Mouse (Mus musculus) testis, adult 2 months (tissue): ENCODE measurements at regions not wholly inside any gene's neighbourhood (a gene's known extent, or its start where the extent isn't known, plus 50 kb on each side); places are given as distances from the start of the nearest gene placed in this dataset.
A peak's percentile ranks its signal among the peaks of the same experiment; 100 is the strongest.

ENCODE experiments used
- H3K27ac ChIP-seq: fragments of 200-500 bp; 2 replicates; pipeline ENCODE4 v1.5.1; 2012; ENCODE audit warnings: low read depth, low read length; ENCODE audit not compliant: control insufficient read depth, insufficient read depth
- H3K27me3 ChIP-seq: fragments of 200-500 bp; 2 replicates; pipeline ENCODE4 v1.6.1; 2012; ENCODE audit warnings: mild to moderate bottlenecking, low read length, moderate library complexity; ENCODE audit not compliant: control insufficient read depth, insufficient read depth
- H3K36me3 ChIP-seq: fragments of 200-500 bp; 2 replicates; pipeline ENCODE4 v1.6.1; 2012; ENCODE audit warnings: mild to moderate bottlenecking, low read length; ENCODE audit not compliant: control insufficient read depth, insufficient read depth
- H3K4me1 ChIP-seq: fragments of 200-500 bp; 2 replicates; pipeline ENCODE4 v1.6.1; 2012; ENCODE audit warnings: low read length; ENCODE audit not compliant: control insufficient read depth, insufficient read depth
- H3K4me3 ChIP-seq: fragments of 200-500 bp; 2 replicates; pipeline ENCODE4 v1.5.1; 2012; ENCODE audit warnings: low read depth, mild to moderate bottlenecking, low read length, moderate library complexity, mixed read lengths; ENCODE audit not compliant: control insufficient read depth
- CTCF ChIP-seq: fragments of 200-500 bp; IDR thresholded peaks from 2 replicates; pipeline ENCODE4 v1.5.1; 2012; ENCODE audit warnings: low read depth, mild to moderate bottlenecking, inconsistent platforms, low read length, moderate library complexity; ENCODE audit not compliant: control insufficient read depth, insufficient read depth, insufficient replicate concordance
- POLR2A ChIP-seq: fragments of 200-500 bp; IDR thresholded peaks from 2 replicates; pipeline ENCODE4 v1.6.1; 2012; ENCODE audit warnings: low read depth, mild to moderate bottlenecking, inconsistent platforms, low read length, moderate library complexity; ENCODE audit not compliant: control insufficient read depth

- H3K27me3 ChIP-seq: no peaks in the 10 kb centered on the region
- no peak for TF ChIP-seq POLR2A
- TF ChIP-seq CTCF: no peak
- no peaks in the 10 kb centered on the region for H3K36me3 ChIP-seq
- no peak overlapping the region for H3K27ac ChIP-seq
- H3K4me3 ChIP-seq: no peak overlapping the region
- peaks cover 5% of the 10 kb centered on the region for H3K4me1 ChIP-seq
Measured at GRCm38 (mm10) chr17:63798381-63798780, 64.5 kb upstream of the Fer start.

DNA sequence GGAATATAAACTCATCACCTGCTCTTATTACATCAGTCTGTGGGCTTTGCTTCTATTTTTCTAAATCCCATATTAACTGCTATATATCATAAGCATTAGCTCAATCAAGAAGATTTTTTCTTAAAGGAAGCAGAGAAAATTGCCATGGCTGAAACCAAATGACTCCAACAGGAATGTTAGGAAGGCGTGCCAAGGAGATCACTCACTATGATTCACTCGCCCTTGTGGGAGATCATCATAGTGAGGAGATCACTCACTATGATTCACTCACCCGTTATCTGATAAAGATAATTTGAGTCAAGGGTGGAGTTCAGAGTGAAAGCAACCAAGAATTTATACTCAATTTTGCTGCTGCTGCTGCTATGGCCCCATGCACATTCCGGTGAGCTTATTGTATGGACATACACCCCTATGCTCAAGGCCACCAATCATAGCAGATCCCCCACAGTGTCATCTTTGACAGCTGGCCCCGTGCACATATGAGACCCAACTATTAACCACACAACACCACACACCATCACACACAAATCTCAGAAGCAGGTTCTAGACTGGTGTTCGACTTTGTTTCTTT is 63.8 kb upstream of the Fer start:
- TF ChIP-seq CTCF (no peak), POLR2A (no peak)
- peaks cover 5% of the 10 kb centered on the region for H3K4me1 ChIP-seq
- H3K4me3 ChIP-seq: no peak overlapping the region
- H3K27ac ChIP-seq: no peak overlapping the region
- no peaks in the 10 kb centered on the region for H3K36me3 ChIP-seq
- no peaks in the 10 kb centered on the region for H3K27me3 ChIP-seq

DNA sequence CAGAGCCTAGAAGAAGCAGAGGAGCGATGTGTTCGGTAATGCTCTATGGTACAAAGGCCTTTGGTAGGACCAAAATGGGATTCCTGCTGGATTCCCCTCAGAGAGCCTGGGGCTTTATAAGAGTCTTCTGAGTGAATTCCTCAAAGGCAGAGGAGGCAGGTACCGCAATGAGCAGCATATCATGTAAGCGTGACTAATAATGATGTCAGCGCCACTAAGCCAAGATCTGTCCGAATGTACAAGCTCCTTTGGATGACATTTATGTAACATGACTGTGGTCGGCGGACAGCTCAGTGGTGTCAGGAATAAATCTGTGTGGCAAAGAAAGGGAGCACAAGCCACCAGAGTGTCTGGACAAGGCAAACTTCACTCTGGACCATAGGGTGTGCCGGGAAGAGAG is 61.5 kb upstream of the Fer start:
- Histone ChIP-seq H3K36me3 (no peaks in the 10 kb centered on the region), H3K27ac (no peak overlapping the region), H3K27me3 (no peaks in the 10 kb centered on the region), H3K4me3 (peak overlapping the region; percentile 35; the same call in 1 of the 2 replicates), H3K4me1 (peaks cover 5% of the 10 kb centered on the region)
- no peak for TF ChIP-seq POLR2A
- TF ChIP-seq CTCF: no peak

DNA sequence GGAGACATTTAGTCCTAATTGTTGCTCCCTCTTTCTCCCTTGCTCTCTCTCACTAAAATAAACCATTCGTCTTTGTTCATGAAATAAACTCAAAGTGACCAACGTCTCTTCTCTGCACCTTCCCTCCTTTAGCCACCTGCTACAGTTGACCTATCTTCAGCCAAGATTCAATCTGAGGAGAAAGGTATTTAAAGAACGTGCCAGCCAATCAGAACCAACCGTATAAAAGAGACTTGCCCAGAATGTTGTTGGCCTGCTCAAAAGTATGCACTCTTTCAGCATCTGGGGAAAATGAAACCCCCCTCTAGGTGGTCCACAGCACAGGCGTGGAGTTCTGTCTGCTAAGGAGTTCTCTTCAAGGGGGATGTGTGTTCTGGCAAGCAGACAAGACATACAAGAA is 60.0 kb upstream of the Fer start:
- Histone ChIP-seq H3K27me3 (no peaks in the 10 kb centered on the region), H3K36me3 (no peaks in the 10 kb centered on the region), H3K27ac (no peak overlapping the region), H3K4me1 (peaks cover 5% of the 10 kb centered on the region), H3K4me3 (no peak overlapping the region)
- TF ChIP-seq CTCF (no peak), POLR2A (no peak)

DNA sequence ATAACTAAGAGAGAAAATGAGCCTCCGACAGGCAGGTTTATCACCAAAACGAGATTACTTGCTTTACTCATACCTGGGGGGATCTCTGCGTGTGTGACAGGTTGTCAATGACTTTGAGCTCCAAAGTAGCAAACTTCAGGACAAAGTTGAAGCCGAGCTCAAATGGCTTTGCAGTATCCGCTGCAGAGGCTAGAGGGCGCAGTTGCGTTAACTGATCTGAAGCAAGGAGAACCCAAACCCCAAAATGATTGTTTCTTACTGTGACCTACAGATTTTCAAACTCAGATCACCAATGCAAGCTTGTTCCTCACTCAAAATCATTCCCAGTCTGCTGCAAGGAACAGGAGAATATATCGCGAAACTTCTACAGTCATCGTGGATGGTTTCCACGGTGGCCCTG is 59.3 kb upstream of the Fer start:
- Histone ChIP-seq H3K36me3 (no peaks in the 10 kb centered on the region), H3K4me1 (peaks cover 5% of the 10 kb centered on the region), H3K27ac (no peak overlapping the region), H3K4me3 (no peak overlapping the region), H3K27me3 (no peaks in the 10 kb centered on the region)
- TF ChIP-seq POLR2A (no peak), CTCF (peak; percentile 73; the same call in 1 of the 2 replicates)

- H3K27me3 ChIP-seq: no peaks in the 10 kb centered on the region
- TF ChIP-seq POLR2A (no peak), CTCF (no peak)
- H3K4me3 ChIP-seq: no peak overlapping the region
- H3K36me3 ChIP-seq: no peaks in the 10 kb centered on the region
- H3K27ac ChIP-seq: no peak overlapping the region
- peaks cover 5% of the 10 kb centered on the region for H3K4me1 ChIP-seq
Measured at GRCm38 (mm10) chr17:63804416-63804815, 58.4 kb upstream of the Fer start.

DNA sequence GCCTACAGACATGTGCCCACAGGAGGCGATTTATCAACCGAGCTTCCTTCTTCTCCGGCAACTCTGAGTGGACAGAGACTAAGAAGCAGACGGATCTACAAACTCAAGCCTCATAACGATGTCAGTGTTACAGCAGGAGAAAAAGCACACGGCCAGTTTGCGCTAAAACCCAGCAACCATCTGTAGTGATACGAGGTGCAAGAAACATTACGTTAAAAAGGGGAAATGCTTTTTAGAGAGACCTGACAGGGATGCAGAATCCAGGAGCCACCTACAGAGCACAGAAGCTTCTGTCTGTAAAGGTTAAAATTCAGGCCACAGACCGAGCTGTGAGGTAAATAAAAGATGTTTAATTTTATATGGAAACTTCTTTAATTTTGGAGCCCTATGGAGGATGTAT is 56.5 kb upstream of the Fer start:
- H3K4me1 ChIP-seq: no peaks in the 10 kb centered on the region
- TF ChIP-seq POLR2A (no peak), CTCF (no peak)
- no peak overlapping the region for H3K4me3 ChIP-seq
- H3K27me3 ChIP-seq: no peaks in the 10 kb centered on the region
- no peak overlapping the region for H3K27ac ChIP-seq
- H3K36me3 ChIP-seq: no peaks in the 10 kb centered on the region
